10 mouse cellular contexts compared by ENCODE assay signal in the genomic region with DNA sequence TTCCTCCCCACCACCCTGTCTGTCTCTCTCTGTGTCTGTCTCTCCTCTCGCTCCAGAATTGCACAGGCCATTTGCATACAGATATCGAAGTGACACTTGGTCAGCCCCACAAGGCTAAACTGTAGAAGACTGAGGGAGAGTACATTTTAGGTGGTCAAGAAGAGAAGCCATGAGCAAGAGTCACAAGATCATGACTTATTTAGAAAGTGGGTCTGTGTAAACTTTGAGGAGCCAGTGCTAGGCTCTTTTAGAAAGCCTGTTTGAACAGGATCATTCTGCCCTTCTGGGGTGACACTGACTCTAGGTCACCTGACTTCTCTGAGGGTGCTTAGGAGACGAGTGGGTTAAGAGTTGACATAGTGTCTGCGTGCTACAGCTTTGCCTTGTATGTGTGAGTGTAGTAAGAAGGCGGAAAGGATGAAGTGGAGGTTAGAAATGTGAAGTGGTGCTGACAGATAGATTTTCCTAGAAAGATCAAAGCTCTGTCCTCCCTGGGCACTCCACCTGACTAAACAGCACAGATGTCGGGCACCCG. TPM values are rescaled to one million over a fixed set of nuclear protein-coding genes. Genes with fewer than 3 reads are reported as not detected.
DNase-seq lines count a peak whose midpoint lies in the region; ATAC-seq and TF ChIP-seq lines count a peak whose summit lies in the region.
"Had no signal": no experiment of that assay in that cellular context is flagged by ENCODE, and none has a peak within 500 bp of the region (broad histone marks: within the 10 kb centered on the region; RNA-seq: fewer than 3 reads in every experiment).

No protein-coding gene starts in this region.

- TF ChIP-seq CTCF in kidney, adult 2 months (conservative IDR thresholded peaks at IDR 0.05; ENCODE audit: insufficient read depth, insufficient read length, low read depth, low read length), result no peak

- peaks cover 14% of the 10 kb centered on the region for H3K4me1 ChIP-seq in heart, embryonic 10.5 days
- peaks cover 10% of the 10 kb centered on the region for H3K4me1 ChIP-seq in neural tube, embryonic 11.5 days (ENCODE audit: control insufficient read depth, insufficient read depth, low read length)
- peaks cover 18% of the 10 kb centered on the region for H3K4me1 ChIP-seq in midbrain, embryonic 11.5 days (ENCODE audit: control insufficient read depth, insufficient read depth, low read length)
- no peaks in the 10 kb centered on the region for H3K4me1 ChIP-seq in kidney, adult 2 months (ENCODE audit: control insufficient read depth, insufficient read depth, low read length)
- H3K4me1 ChIP-seq: limb, embryonic 12.5 days had no signal

- peak overlapping the region; percentile 45 for H3K4me3 ChIP-seq in heart, embryonic 10.5 days
- H3K4me3 ChIP-seq in neural tube, embryonic 11.5 days (ENCODE audit: low read depth, low read length), result no peak overlapping the region
- no peak overlapping the region for H3K4me3 ChIP-seq in midbrain, embryonic 11.5 days (ENCODE audit: low read depth, low read length)
- no peak overlapping the region for H3K4me3 ChIP-seq in kidney, adult 2 months (ENCODE audit: insufficient read depth, low read depth, low read length)
- H3K4me3 ChIP-seq: limb, embryonic 12.5 days had no signal

- no peak for DNase-seq in heart, embryonic 10.5 days (ENCODE audit: low spot score)
- DNase-seq in heart, postnatal 4 days, result no peak
- no peak for DNase-seq in neural tube, embryonic 11.5 days (ENCODE audit: low spot score)
- no peak for DNase-seq in neural tube, embryonic 10.5 days (ENCODE audit: extremely low spot score, low spot score)
- DNase-seq in midbrain, embryonic 11.5 days (ENCODE audit: low spot score, missing footprints), result no peak
- no peak for DNase-seq in thymus, postnatal 4 days
- DNase-seq in cerebellum, postnatal 4 days (ENCODE audit: low spot score in 2 of 2), result no peak
- DNase-seq in kidney, adult 2 months, result no peak

- H3K9ac ChIP-seq in neural tube, embryonic 11.5 days (ENCODE audit: low read length), result no peak overlapping the region
- H3K9ac ChIP-seq in midbrain, embryonic 11.5 days (ENCODE audit: low read length), result no peak overlapping the region
- H3K9ac ChIP-seq: limb, embryonic 12.5 days had no signal

- no peak for ATAC-seq in neural tube, embryonic 11.5 days (ENCODE audit: insufficient read depth, low FRiP score, low TSS enrichment)
- ATAC-seq in midbrain, embryonic 11.5 days (ENCODE audit: low FRiP score), result peak; percentile 23; the same call in 1 of the 2 replicates
- ATAC-seq: CD4-positive, CD25-positive, alpha-beta regulatory T cell, adult 4 months had no signal

- H3K27ac ChIP-seq in heart, embryonic 10.5 days, result no peak overlapping the region
- no peak overlapping the region for H3K27ac ChIP-seq in neural tube, embryonic 11.5 days (ENCODE audit: low read depth, low read length)
- H3K27ac ChIP-seq in midbrain, embryonic 11.5 days (ENCODE audit: low read depth, low read length), result no peak overlapping the region
- H3K27ac ChIP-seq in kidney, adult 2 months (ENCODE audit: insufficient read depth, low read depth, low read length), result no peak overlapping the region
- H3K27ac ChIP-seq: limb, embryonic 12.5 days had no signal

- peak overlapping the region; percentile 5; the same call in 1 of the 2 replicates for H3K4me2 ChIP-seq in neural tube, embryonic 11.5 days (ENCODE audit: low read depth)
- no peak overlapping the region for H3K4me2 ChIP-seq in midbrain, embryonic 11.5 days

- TF ChIP-seq POLR2A in kidney, adult 2 months (IDR thresholded peaks at IDR 0.05; ENCODE audit: low read depth, low read length), result no peak

- WGBS in heart, embryonic 10.5 days, result 26% methylated on average over 7 of the region's 7 CpGs
- WGBS in neural tube, embryonic 11.5 days, result 63% methylated on average over 7 of the region's 7 CpGs
- WGBS in midbrain, embryonic 11.5 days, result 58% methylated on average over 7 of the region's 7 CpGs
- 34% methylated on average over 7 of the region's 7 CpGs for WGBS in kidney, adult 2 months

- H3K27me3 ChIP-seq in heart, embryonic 10.5 days (ENCODE audit: insufficient read depth, poor library complexity, severe bottlenecking), result peaks cover 50% of the 10 kb centered on the region
- H3K27me3 ChIP-seq in neural tube, embryonic 11.5 days (ENCODE audit: control insufficient read depth, insufficient read depth, low read length), result no peaks in the 10 kb centered on the region
- no peaks in the 10 kb centered on the region for H3K27me3 ChIP-seq in midbrain, embryonic 11.5 days (ENCODE audit: control insufficient read depth, insufficient read depth, low read length)
- H3K27me3 ChIP-seq in kidney, adult 2 months (replicated peaks; ENCODE audit: control insufficient read depth, insufficient read depth, low read length), result no peaks in the 10 kb centered on the region
- H3K27me3 ChIP-seq: limb, embryonic 12.5 days had no signal

- H3K36me3 ChIP-seq in heart, embryonic 10.5 days, result no peaks in the 10 kb centered on the region
- H3K36me3 ChIP-seq in neural tube, embryonic 11.5 days (ENCODE audit: control insufficient read depth, insufficient read depth, low read length), result no peaks in the 10 kb centered on the region
- H3K36me3 ChIP-seq in midbrain, embryonic 11.5 days (ENCODE audit: control insufficient read depth, insufficient read depth, low read length), result no peaks in the 10 kb centered on the region
- H3K36me3 ChIP-seq in kidney, adult 2 months (ENCODE audit: control insufficient read depth, insufficient read depth, low read length), result no peaks in the 10 kb centered on the region
- H3K36me3 ChIP-seq: limb, embryonic 12.5 days had no signal

- no peaks in the 10 kb centered on the region for H3K9me3 ChIP-seq in heart, embryonic 10.5 days
- no peaks in the 10 kb centered on the region for H3K9me3 ChIP-seq in neural tube, embryonic 11.5 days (ENCODE audit: control insufficient read depth, low read length)
- no peaks in the 10 kb centered on the region for H3K9me3 ChIP-seq in midbrain, embryonic 11.5 days (ENCODE audit: control insufficient read depth, low read length)
- H3K9me3 ChIP-seq: limb, embryonic 12.5 days had no signal

RNA-seq across cellular contexts. Expression of gene Slain1, which starts 30.3 kb away (rescaled TPM):
- polyA plus RNA-seq in heart, embryonic 10.5 days (2016; fragmentation: Nextera tagmentation; extraction: Ambion mirVana), result 0.43 and 1.0 TPM in 2 replicates
- under 1 TPM; 0.31 to 0.45 TPM for total RNA-seq in heart, postnatal 4 days (2021)
- polyA plus RNA-seq in neural tube, embryonic 11.5 days (2014; fragmentation: Nextera tagmentation; extraction: Ambion mirVana), result 14.8 and 15.3 TPM in 2 replicates
- 15.9 and 16.0 TPM in 2 replicates for polyA plus RNA-seq in midbrain, embryonic 11.5 days (2014; fragmentation: Nextera tagmentation; extraction: Ambion mirVana)
- polyA plus RNA-seq in kidney, adult 2 months (2012; rRNA removed), result 3.8 and 4.1 TPM in 2 replicates
